Mouse (Mus musculus): ENCODE measurements at regions not wholly inside any gene's neighbourhood (a gene's known extent, or its start where the extent isn't known, plus 50 kb on each side); places are given as distances from the start of the nearest gene placed in this dataset.
"Not testable (repeated sequence)": the region's sequence is repeated elsewhere in the genome, so short reads cannot be mapped to it uniquely, and the experiment has no call there.

DNA sequence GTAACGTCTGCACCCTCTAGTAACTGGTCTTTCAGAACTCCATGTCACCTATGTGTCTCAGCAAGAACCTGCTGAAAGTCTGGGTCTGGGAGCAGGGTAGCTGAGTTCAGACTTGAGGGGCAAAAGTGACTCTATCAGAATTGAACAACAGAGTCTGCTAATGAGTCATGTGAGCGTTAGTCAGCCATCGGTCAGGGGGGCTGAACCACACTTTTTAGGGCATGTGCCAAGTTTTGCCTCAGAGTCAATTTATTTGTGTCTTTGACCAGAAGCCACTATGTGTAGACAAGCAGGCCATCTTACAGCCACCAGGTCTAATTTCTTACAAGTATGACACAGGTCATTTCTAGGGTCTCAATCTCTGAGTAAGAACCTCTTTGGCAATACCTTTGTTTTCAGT is 115.9 kb upstream of the Gm11146 start:
- TF ChIP-seq CTCF (IDR thresholded peaks at IDR 0.05; ENCODE audit: low read depth, low read length); POLR2A (IDR thresholded peaks at IDR 0.05; ENCODE audit: insufficient read depth, low read length): not testable (repeated sequence)

Data from ES-Bruce4 (cell line).